Comparison of ENCODE assay signal across 8 mouse cellular contexts in genomic region chr7:141902791-141903190, GRCm38 (mm10). TPM values are rescaled to one million over a fixed set of nuclear protein-coding genes. Genes with fewer than 3 reads are reported as not detected.
A peak's percentile ranks its signal among the peaks of the same experiment; 100 is the strongest.
DNase-seq lines count a peak whose midpoint lies in the region; ATAC-seq and TF ChIP-seq lines count a peak whose summit lies in the region.

No protein-coding gene starts in this region.

- TF ChIP-seq EP300 in MEL (IDR thresholded peaks at IDR 0.05; ENCODE audit: low read depth in 1 of 2, low read length in 2 of 2), result no peak
- no peak for TF ChIP-seq EP300 in stomach, postnatal 0 days (optimal IDR thresholded peaks at IDR 0.05)

- peak overlapping the region; percentile 71 for H3K4me2 ChIP-seq in kidney, embryonic 15.5 days
- peak overlapping the region; percentile 52 for H3K4me2 ChIP-seq in forebrain, embryonic 16.5 days (ENCODE audit: low read length)
- H3K4me2 ChIP-seq in liver, embryonic 11.5 days, result peak overlapping the region; percentile 66
- peak overlapping the region; percentile 86 for H3K4me2 ChIP-seq in stomach, postnatal 0 days (replicated peaks; ENCODE audit: low read depth)

- H3K27me3 ChIP-seq in kidney, embryonic 15.5 days, result peaks cover 34% of the 10 kb centered on the region
- H3K27me3 ChIP-seq in MEL (ENCODE audit: control insufficient read depth in 1 of 2, insufficient read depth in 2 of 2, low read length in 2 of 2), result no peaks in the 10 kb centered on the region
- no peaks in the 10 kb centered on the region; the same call in 1 of the 2 replicates for H3K27me3 ChIP-seq in forebrain, embryonic 16.5 days (replicated peaks; ENCODE audit: control insufficient read depth, insufficient read depth, low read length)
- H3K27me3 ChIP-seq in liver, embryonic 11.5 days (replicated peaks; ENCODE audit: control insufficient read depth, insufficient read depth, low read length), result 0 out of 2 replicates have a peak, but pooled peaks cover 3% of the 10 kb centered on the region
- no peaks in the 10 kb centered on the region for H3K27me3 ChIP-seq in stomach, postnatal 0 days (ENCODE audit: control insufficient read depth, insufficient read depth, low read length)

- no peak overlapping the region for H3K27ac ChIP-seq in kidney, embryonic 15.5 days
- peak overlapping the region; percentile 53 for H3K27ac ChIP-seq in MEL (ENCODE audit: control insufficient read depth, low read depth, low read length)
- peak overlapping the region; percentile 48 for H3K27ac ChIP-seq in forebrain, embryonic 16.5 days (ENCODE audit: low read length)
- no peak overlapping the region; the same call in 1 of the 2 replicates for H3K27ac ChIP-seq in liver, embryonic 11.5 days (ENCODE audit: low read depth, low read length)
- H3K27ac ChIP-seq in stomach, postnatal 0 days (replicated peaks), result 0 out of 2 replicates have a peak overlapping the region, but pooled peaks have one; percentile 45

- H3K79me2 ChIP-seq in MEL (ENCODE audit: control insufficient read depth, insufficient read depth, low read length, poor library complexity), result peaks cover 36% of the 10 kb centered on the region

- no peaks in the 10 kb centered on the region for H3K9me3 ChIP-seq in kidney, embryonic 15.5 days (replicated peaks)
- H3K9me3 ChIP-seq in MEL (replicated peaks; ENCODE audit: insufficient read depth, low read length), result no peaks in the 10 kb centered on the region
- H3K9me3 ChIP-seq in forebrain, embryonic 16.5 days (ENCODE audit: control insufficient read depth, low read length), result no peaks in the 10 kb centered on the region
- H3K9me3 ChIP-seq in liver, embryonic 11.5 days (ENCODE audit: control insufficient read depth, low read length), result no peaks in the 10 kb centered on the region
- no peaks in the 10 kb centered on the region for H3K9me3 ChIP-seq in stomach, postnatal 0 days (ENCODE audit: control insufficient read depth, low read length)

- no peak for TF ChIP-seq RAD21 in MEL (IDR thresholded peaks at IDR 0.05; ENCODE audit: low read depth, low read length)

- DNase-seq in kidney, postnatal 10 days, result no peak
- no peak for DNase-seq in MEL (ENCODE audit: low read depth, low spot score)
- DNase-seq in liver, embryonic 11.5 days (ENCODE audit: low spot score), result no peak
- DNase-seq in stomach, postnatal 0 days (ENCODE audit: low spot score), result no peak
- DNase-seq in adrenal gland, adult 8-10 months, result no peak

- 66% methylated on average over 4 of the region's 4 CpGs for WGBS in kidney, embryonic 15.5 days
- WGBS in forebrain, embryonic 16.5 days, result 68% methylated on average over 4 of the region's 4 CpGs
- WGBS in liver, embryonic 11.5 days, result 63% methylated on average over 4 of the region's 4 CpGs
- 71% methylated on average over 4 of the region's 4 CpGs for WGBS in stomach, postnatal 0 days

- peaks cover 27% of the 10 kb centered on the region for H3K4me1 ChIP-seq in kidney, embryonic 15.5 days
- peaks cover 8 to 26% of the 10 kb centered on the region in 2 experiments for H3K4me1 ChIP-seq in MEL (ENCODE audit: control insufficient read depth in 1 of 2, insufficient read depth in 2 of 2, low read length in 2 of 2)
- H3K4me1 ChIP-seq in forebrain, embryonic 16.5 days (replicated peaks; ENCODE audit: control insufficient read depth, insufficient read depth, low read length), result peaks cover 26% of the 10 kb centered on the region
- H3K4me1 ChIP-seq in liver, embryonic 11.5 days (replicated peaks; ENCODE audit: control insufficient read depth, insufficient read depth, low read length), result peaks cover 14% of the 10 kb centered on the region
- H3K4me1 ChIP-seq in stomach, postnatal 0 days (replicated peaks; ENCODE audit: control insufficient read depth, insufficient read depth), result peaks cover 14% of the 10 kb centered on the region

- no peak for TF ChIP-seq CTCF in MEL (IDR thresholded peaks at IDR 0.05 in 2 of 3, conservative IDR thresholded peaks at IDR 0.05 in 1 of 3; ENCODE audit: control insufficient read depth in 1 of 3, insufficient read depth in 1 of 3, low read depth in 2 of 3, low read length in 3 of 3, poor library complexity in 1 of 3, severe bottlenecking in 1 of 3)
- TF ChIP-seq CTCF in stomach, postnatal 0 days (IDR thresholded peaks at IDR 0.05; ENCODE audit: low read depth), result no peak

- H3K9ac ChIP-seq in kidney, embryonic 15.5 days, result peak overlapping the region; percentile 27; the same call in 1 of the 2 replicates
- H3K9ac ChIP-seq in MEL (ENCODE audit: control insufficient read depth, low read depth, low read length, poor library complexity, severe bottlenecking), result peak overlapping the region; percentile 68
- peak overlapping the region; percentile 41 for H3K9ac ChIP-seq in forebrain, embryonic 16.5 days (replicated peaks; ENCODE audit: low read depth, low read length)
- peak overlapping the region; percentile 51 for H3K9ac ChIP-seq in liver, embryonic 11.5 days (ENCODE audit: low read depth, low read length)
- H3K9ac ChIP-seq in stomach, postnatal 0 days (ENCODE audit: low read length), result peak overlapping the region; percentile 63

- no peak for ATAC-seq in kidney, embryonic 15.5 days (replicated peaks; ENCODE audit: low FRiP score)
- ATAC-seq in forebrain, embryonic 16.5 days, result no peak
- no peak for ATAC-seq in liver, embryonic 11.5 days (replicated peaks; ENCODE audit: low FRiP score)
- ATAC-seq in stomach, postnatal 0 days (ENCODE audit: low FRiP score, low TSS enrichment), result no peak
- no peak for ATAC-seq in monocyte, adult 5-6 weeks (replicated peaks; ENCODE audit: insufficient number of reproducible peaks, low FRiP score, low TSS enrichment, poor library complexity, severe bottlenecking)

- H3K36me3 ChIP-seq in kidney, embryonic 15.5 days, result no peaks in the 10 kb centered on the region
- H3K36me3 ChIP-seq in MEL (ENCODE audit: control insufficient read depth in 1 of 2, insufficient read depth in 2 of 2, low read length in 2 of 2), result peaks cover 0 to 24% of the 10 kb centered on the region in 2 experiments; a peak in 3 of 4 replicates
- H3K36me3 ChIP-seq in forebrain, embryonic 16.5 days (ENCODE audit: control insufficient read depth, insufficient read depth), result no peaks in the 10 kb centered on the region
- H3K36me3 ChIP-seq in liver, embryonic 11.5 days (ENCODE audit: control insufficient read depth, insufficient read depth, low read length), result no peaks in the 10 kb centered on the region
- H3K36me3 ChIP-seq in stomach, postnatal 0 days (ENCODE audit: control insufficient read depth, insufficient read depth, low read length), result no peaks in the 10 kb centered on the region

- no peak for TF ChIP-seq POLR2A in MEL (IDR thresholded peaks at IDR 0.05; ENCODE audit: control insufficient read depth in 1 of 2, insufficient read depth in 1 of 2, low read depth in 1 of 2, low read length in 2 of 2, poor library complexity in 1 of 2)

- H3K4me3 ChIP-seq in kidney, embryonic 15.5 days (replicated peaks), result peak overlapping the region; percentile 91
- peak overlapping the region; percentile 39 to 46 for H3K4me3 ChIP-seq in MEL (ENCODE audit: control insufficient read depth in 1 of 2, insufficient read depth in 1 of 2, low read depth in 2 of 2, low read length in 2 of 2)
- H3K4me3 ChIP-seq in forebrain, embryonic 16.5 days (replicated peaks; ENCODE audit: low read length), result peak overlapping the region; percentile 81
- peak overlapping the region; percentile 74 for H3K4me3 ChIP-seq in liver, embryonic 11.5 days (ENCODE audit: low read depth, low read length)
- peak overlapping the region; percentile 77 for H3K4me3 ChIP-seq in stomach, postnatal 0 days (ENCODE audit: low read depth, low read length)

TF ChIP-seq in MEL, 35 proteins besides CTCF, POLR2A, EP300 and RAD21 (continues in another document):
- TF ChIP-seq CHD2 (IDR thresholded peaks at IDR 0.05; ENCODE audit: low read length) (no peak), ELF1 (IDR thresholded peaks at IDR 0.05; ENCODE audit: low read depth, low read length) (no peak), CHD1 (IDR thresholded peaks at IDR 0.05; ENCODE audit: low read depth, low read length) (no peak), TAL1 (IDR thresholded peaks at IDR 0.05; ENCODE audit: low read length) (no peak), SIN3A (IDR thresholded peaks at IDR 0.05; ENCODE audit: low read length) (no peak), HCFC1 (IDR thresholded peaks at IDR 0.05; ENCODE audit: low read depth, low read length) (no peak), GATA1 (IDR thresholded peaks at IDR 0.05; ENCODE audit: low read depth, low read length) (no peak), MAX (IDR thresholded peaks at IDR 0.05; ENCODE audit: low read length) (no peak), MAZ (IDR thresholded peaks at IDR 0.05; ENCODE audit: low read depth, low read length) (no peak), ZKSCAN1 (IDR thresholded peaks at IDR 0.05; ENCODE audit: low read depth, low read length) (no peak), POLR2AphosphoS5 (IDR thresholded peaks at IDR 0.05; ENCODE audit: borderline replicate concordance, low read depth, low read length) (no peak), TBP (IDR thresholded peaks at IDR 0.05; ENCODE audit: low read depth, low read length) (no peak), ZC3H11A (IDR thresholded peaks at IDR 0.05; ENCODE audit: low read depth, low read length) (no peak), NELFE (IDR thresholded peaks at IDR 0.05; ENCODE audit: low read depth, low read length) (no peak)

RNA-seq across cellular contexts. Expression of gene Tollip, which starts 15.5 kb away (rescaled TPM):
- polyA plus RNA-seq in kidney, embryonic 15.5 days (2015; fragmentation: Nextera tagmentation; extraction: Ambion mirVana), result 41.3 and 45.6 TPM in 2 replicates
- total RNA-seq in MEL (2012; rRNA removed), result 33.3 and 35.6 TPM in 2 replicates
- 10 to 100 TPM; 53.4 to 63.8 TPM for polyA plus RNA-seq in MEL (2012; ENCODE audit: insufficient read depth in 1 of 2, insufficient read length in 2 of 2, low read depth in 1 of 2, low replicate concordance in 2 of 2, missing spikeins in 1 of 2)
- polyA plus RNA-seq in forebrain, embryonic 16.5 days (2015; fragmentation: Nextera tagmentation; extraction: Ambion mirVana), result 96.0 and 101 TPM in 2 replicates
- polyA plus RNA-seq in liver, embryonic 11.5 days (2014; fragmentation: Nextera tagmentation; extraction: Ambion mirVana), result 37.7 and 41.9 TPM in 2 replicates
- 33.2 and 33.4 TPM in 2 replicates for polyA plus RNA-seq in stomach, postnatal 0 days (2015; fragmentation: Nextera tagmentation; extraction: Ambion mirVana)
- total RNA-seq in monocyte, adult 5-6 weeks (2017), result 36.8 to 53.8 TPM (median 38.2 TPM) in 3 replicates
- 10 to 100 TPM; 59.9 to 67.9 (median 62.6) TPM for total RNA-seq in adrenal gland, adult 8-10 months (2022)

RNA-seq across cellular contexts. Expression of gene Brsk2, which starts 46.8 kb away (rescaled TPM):
- polyA plus RNA-seq in kidney, embryonic 15.5 days (2015; fragmentation: Nextera tagmentation; extraction: Ambion mirVana), result 0.74 and 0.86 TPM in 2 replicates
- 0.19 and 0.39 TPM in 2 replicates for total RNA-seq in MEL (2012; rRNA removed)
- under 1 TPM in 1 of 2 experiments, not detected in 1; 0.13 TPM for polyA plus RNA-seq in MEL (2012; ENCODE audit: insufficient read depth in 1 of 2, insufficient read length in 2 of 2, low read depth in 1 of 2, low replicate concordance in 2 of 2, missing spikeins in 1 of 2)
- polyA plus RNA-seq in forebrain, embryonic 16.5 days (2015; fragmentation: Nextera tagmentation; extraction: Ambion mirVana), result 22.7 and 26.5 TPM in 2 replicates
- 0.34 and 0.61 TPM in 2 replicates for polyA plus RNA-seq in liver, embryonic 11.5 days (2014; fragmentation: Nextera tagmentation; extraction: Ambion mirVana)
- polyA plus RNA-seq in stomach, postnatal 0 days (2015; fragmentation: Nextera tagmentation; extraction: Ambion mirVana), result 0.62 and 0.75 TPM in 2 replicates
- total RNA-seq in monocyte, adult 5-6 weeks (2017), result 0.53 TPM in 1 of 3 replicates, not detected in the others
- 1 to 10 TPM; 2.0 to 4.1 (median 3.6) TPM for total RNA-seq in adrenal gland, adult 8-10 months (2022)

Comparison
In these comparisons a context has a peak if more than half of its experiments do, and no peak if none do; other contexts are left out.
1. H3K27ac ChIP-seq: peak in MEL (single experiment), forebrain, embryonic 16.5 days (single experiment) and stomach, postnatal 0 days (single experiment); none in kidney, embryonic 15.5 days (single experiment) and liver, embryonic 11.5 days (single experiment).
2. RNA of gene Brsk2, which starts 46.8 kb away (polyA plus RNA-seq): 22.7 to 26.5 TPM in forebrain, embryonic 16.5 days; 0.74 to 0.86 TPM in kidney, embryonic 15.5 days, 0.62 to 0.75 TPM in stomach, postnatal 0 days, 0.34 to 0.61 TPM in liver, embryonic 11.5 days and 0.13 TPM in MEL; every median in the first group is over 10 times any median in the second.
3. Peak in every context shown above with its lines, with median percentiles within 50 percentile points of each other: H3K4me2 ChIP-seq, H3K4me3 ChIP-seq and H3K9ac ChIP-seq.